Mouse (Mus musculus): ENCODE data around the gene Tom1l2.

DNA sequence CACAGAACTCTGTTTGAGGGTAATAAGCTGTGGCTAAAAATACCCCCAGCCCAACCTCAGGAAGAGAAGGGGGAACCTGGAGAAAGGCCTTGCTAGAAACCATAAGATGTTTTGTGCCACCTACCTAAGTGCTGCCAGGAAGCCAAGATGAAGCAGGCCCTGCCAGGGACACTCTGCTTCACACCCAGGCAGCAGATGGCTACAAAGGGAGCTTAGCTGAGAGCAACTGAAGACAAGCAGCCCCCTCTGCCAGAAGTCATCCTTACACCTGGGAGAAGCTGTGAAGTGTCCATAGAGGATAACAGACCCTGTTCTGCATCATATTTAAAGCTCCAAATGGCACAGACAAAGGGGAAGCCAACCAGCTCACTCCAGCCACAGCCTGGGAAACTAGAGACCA is 106.6 kb downstream of the Tom1l2 start:
- TF ChIP-seq CTCF (IDR thresholded peaks at IDR 0.05; ENCODE audit: low read depth) (no peak), EP300 (IDR thresholded peaks at IDR 0.05; ENCODE audit: low read depth) (no peak)
